Comparison of ENCODE assay signal across 13 mouse cellular contexts in genomic region chr10:20345736-20346135, GRCm38 (mm10). TPM values are rescaled to one million over a fixed set of nuclear protein-coding genes. Genes with fewer than 3 reads are reported as not detected.
DNase-seq lines count a peak whose midpoint lies in the region; ATAC-seq lines count a peak whose summit lies in the region.
"Had no signal": no experiment of that assay in that cellular context is flagged by ENCODE, and none has a peak within 500 bp of the region (broad histone marks: within the 10 kb centered on the region; RNA-seq: fewer than 3 reads in every experiment).

No protein-coding gene starts in this region.

- ATAC-seq in frontal cortex, adult (ENCODE audit: low TSS enrichment): no peak
- ATAC-seq: activated CD4-positive, CD25-positive, alpha-beta regulatory T cell, adult 4 months; forebrain, postnatal 0 days had no signal

- peak; percentile 13 for DNase-seq in cerebellum, adult 8-10 months
- no peak for DNase-seq in cerebellum, postnatal 36 days
- peak; percentile 25 for DNase-seq in kidney, adult 9 months
- DNase-seq in kidney, postnatal 10 days: no peak
- DNase-seq in 3T3-L1 (ENCODE audit: low read depth, low spot score): peak; percentile 9
- peak; percentile 29 for DNase-seq in adipocyte (ENCODE audit: low spot score)
- DNase-seq in layer of hippocampus, postnatal 14 days (ENCODE audit: low spot score in 2 of 2): no peak
- DNase-seq: embryo, embryonic 11 days; forebrain, postnatal 0 days; left cerebral cortex, postnatal 4 days; right cerebral cortex, postnatal 14 days had no signal

RNA-seq across cellular contexts. Expression of gene Mtfr2, which starts 1.8 kb away (rescaled TPM):
- total RNA-seq in layer of hippocampus, postnatal 14 days (2021): under 1 TPM; 0.69 to 0.74 TPM

RNA-seq across cellular contexts. Expression of gene Bclaf1, which starts 33.5 kb away (rescaled TPM):
- 100 to 1,000 TPM; 120 to 133 TPM for total RNA-seq in layer of hippocampus, postnatal 14 days (2021)

Comparison
In these comparisons a context has a peak if more than half of its experiments do, and no peak if none do; other contexts are left out.
1. DNase-seq: peak in cerebellum, adult 8-10 months (single experiment), kidney, adult 9 months (single experiment), 3T3-L1 (single experiment) and adipocyte (single experiment); none in cerebellum, postnatal 36 days (0 of 2), kidney, postnatal 10 days (single experiment) and layer of hippocampus, postnatal 14 days (0 of 2).